In the genomic region with DNA sequence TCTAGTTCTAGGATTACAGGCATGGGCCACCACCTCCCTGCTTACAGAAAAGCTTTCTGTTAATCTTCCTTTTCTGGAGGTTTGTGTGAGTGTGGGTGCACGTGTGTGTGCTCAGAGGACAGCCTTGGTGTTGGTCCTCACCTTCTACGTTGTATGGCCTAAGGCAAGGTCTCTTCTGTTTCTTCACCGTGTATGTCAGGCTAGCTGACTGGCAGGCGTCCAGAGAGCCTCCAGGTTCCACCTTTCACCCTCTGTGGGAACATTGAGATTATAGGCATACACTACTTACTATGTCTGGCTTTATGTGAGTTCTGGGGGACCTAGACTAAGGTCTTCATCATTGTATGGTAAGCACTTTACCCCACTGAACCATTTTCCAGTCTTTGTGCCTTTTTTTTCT, we compare ENCODE assay signal across 19 mouse cellular contexts. TPM values are rescaled to one million over a fixed set of nuclear protein-coding genes. Genes with fewer than 3 reads are reported as not detected.
DNase-seq lines count a peak whose midpoint lies in the region; ATAC-seq and TF ChIP-seq lines count a peak whose summit lies in the region.
"Had no signal": no experiment of that assay in that cellular context is flagged by ENCODE, and none has a peak within 500 bp of the region (broad histone marks: within the 10 kb centered on the region; RNA-seq: fewer than 3 reads in every experiment).

No protein-coding gene starts in this region.

- TF ChIP-seq POLR2A in spleen, adult 2 months (IDR thresholded peaks at IDR 0.05; ENCODE audit: low read depth, low read length) = no peak

- no peak overlapping the region for H3K9ac ChIP-seq in intestine, embryonic 16.5 days (ENCODE audit: low read depth, low read length)
- H3K9ac ChIP-seq: embryonic facial prominence, embryonic 13.5 days; forebrain, embryonic 13.5 days; forebrain, postnatal 0 days; heart, embryonic 15.5 days; hindbrain, embryonic 13.5 days had no signal

- H3K4me2 ChIP-seq in intestine, embryonic 16.5 days (ENCODE audit: low read depth, low read length) = no peak overlapping the region
- H3K4me2 ChIP-seq: embryonic facial prominence, embryonic 13.5 days; forebrain, embryonic 13.5 days; heart, embryonic 11.5 days; heart, embryonic 15.5 days; hindbrain, embryonic 13.5 days had no signal

- WGBS in spleen, adult 2 months = 77% methylated on average over 4 of the region's 4 CpGs
- WGBS in intestine, embryonic 16.5 days = 74% methylated on average over 4 of the region's 4 CpGs

- H3K4me1 ChIP-seq in spleen, adult 2 months (ENCODE audit: control insufficient read depth, insufficient read depth, insufficient read length) = peaks cover 13% of the 10 kb centered on the region; the same call in 1 of the 2 replicates
- peaks cover 14% of the 10 kb centered on the region for H3K4me1 ChIP-seq in intestine, embryonic 16.5 days (ENCODE audit: control insufficient read depth, insufficient read depth, low read length)

- no peaks in the 10 kb centered on the region for H3K27me3 ChIP-seq in spleen, adult 2 months (ENCODE audit: control insufficient read depth, insufficient read depth, low read length)
- H3K27me3 ChIP-seq in intestine, embryonic 16.5 days (replicated peaks; ENCODE audit: control insufficient read depth, insufficient read depth, low read length) = no peaks in the 10 kb centered on the region
- H3K27me3 ChIP-seq: forebrain, embryonic 13.5 days had no signal

- no peaks in the 10 kb centered on the region for H3K36me3 ChIP-seq in spleen, adult 2 months (ENCODE audit: control insufficient read depth, insufficient read depth, low read length)
- H3K36me3 ChIP-seq in intestine, embryonic 16.5 days (ENCODE audit: control insufficient read depth, insufficient read depth, low read length) = no peaks in the 10 kb centered on the region
- H3K36me3 ChIP-seq: heart, embryonic 15.5 days had no signal

- no peaks in the 10 kb centered on the region for H3K9me3 ChIP-seq in intestine, embryonic 16.5 days (ENCODE audit: control insufficient read depth, low read length)
- H3K9me3 ChIP-seq: heart, embryonic 15.5 days; hindbrain, embryonic 13.5 days had no signal

- DNase-seq in adrenal gland, adult 2 months = peak; percentile 30
- DNase-seq in adrenal gland, postnatal 4 days (ENCODE audit: low spot score in 2 of 2) = no peak
- peak; percentile 34 for DNase-seq in cerebellum, postnatal 10 days
- DNase-seq in cerebellum, adult 11 months = no peak
- DNase-seq in spleen, adult 2 months (ENCODE audit: low read depth in 1 of 2, low spot score in 2 of 2) = no peak
- DNase-seq in spleen, postnatal 36 days (ENCODE audit: low spot score in 2 of 2) = no peak
- DNase-seq: cerebellum, adult 9-11 months; forebrain, postnatal 0 days; gastrocnemius, postnatal 14 days; heart, adult 2 months; heart, postnatal 14 days; kidney, adult 18-20 months had no signal

- H3K27ac ChIP-seq in spleen, adult 2 months (ENCODE audit: insufficient read depth, low read length) = 0 out of 2 replicates have a peak overlapping the region, but pooled peaks have one; percentile 1
- H3K27ac ChIP-seq in intestine, embryonic 16.5 days (ENCODE audit: low read length) = no peak overlapping the region
- H3K27ac ChIP-seq: embryonic facial prominence, embryonic 13.5 days; forebrain, embryonic 13.5 days; heart, adult 2 months; heart, embryonic 15.5 days; hindbrain, embryonic 13.5 days; hindbrain, postnatal 0 days had no signal

- no peak for TF ChIP-seq CTCF in spleen, adult 2 months (IDR thresholded peaks at IDR 0.05; ENCODE audit: extremely low read depth, insufficient read depth, insufficient read length, insufficient replicate concordance)

- no peak overlapping the region for H3K4me3 ChIP-seq in spleen, adult 2 months (ENCODE audit: extremely low read depth, insufficient read depth, insufficient read length)
- no peak overlapping the region for H3K4me3 ChIP-seq in intestine, embryonic 16.5 days (ENCODE audit: low read length)
- H3K4me3 ChIP-seq: embryonic facial prominence, embryonic 13.5 days; forebrain, embryonic 13.5 days; heart, adult 2 months; heart, embryonic 15.5 days; hindbrain, embryonic 13.5 days had no signal

- ATAC-seq in intestine, embryonic 16.5 days = no peak
- ATAC-seq: forebrain, embryonic 13.5 days; forebrain, postnatal 0 days; hindbrain, postnatal 0 days had no signal

RNA-seq across cellular contexts. Expression of a gene that starts 9.3 kb away (rescaled TPM):
- total RNA-seq in adrenal gland, adult 2 months (2021) = 10 to 100 TPM; 27.5 to 66.2 TPM
- 39.5 and 42.4 TPM in 2 replicates for polyA plus RNA-seq in adrenal gland, adult 2 months (2012; rRNA removed)
- 10 to 100 TPM; 41.7 to 43.8 TPM for total RNA-seq in adrenal gland, postnatal 4 days (2021)
- polyA plus RNA-seq in spleen, adult 2 months (2012; rRNA removed) = 10.9 and 15.5 TPM in 2 replicates
- 46.4 and 51.7 TPM in 2 replicates for polyA plus RNA-seq in intestine, embryonic 16.5 days (2015; fragmentation: Nextera tagmentation; extraction: Ambion mirVana)

RNA-seq across cellular contexts. Expression of a gene that starts 53.3 kb away (rescaled TPM):
- 10 to 100 TPM; 33.6 to 43.0 TPM for total RNA-seq in adrenal gland, adult 2 months (2021)
- 6.6 and 10.2 TPM in 2 replicates for polyA plus RNA-seq in adrenal gland, adult 2 months (2012; rRNA removed)
- 10 to 100 TPM; 38.9 to 41.3 TPM for total RNA-seq in adrenal gland, postnatal 4 days (2021)
- 7.1 and 9.8 TPM in 2 replicates for polyA plus RNA-seq in spleen, adult 2 months (2012; rRNA removed)
- 37.2 and 38.7 TPM in 2 replicates for polyA plus RNA-seq in intestine, embryonic 16.5 days (2015; fragmentation: Nextera tagmentation; extraction: Ambion mirVana)

RNA-seq across cellular contexts. Expression of a gene that starts 53.4 kb away (rescaled TPM):
- total RNA-seq in adrenal gland, adult 2 months (2021) = 100 to 1,000 TPM in 1 of 2 experiments, 10 to 100 TPM in 1; 92.5 to 106 TPM
- 74.2 and 115 TPM in 2 replicates for polyA plus RNA-seq in adrenal gland, adult 2 months (2012; rRNA removed)
- 100 to 1,000 TPM; 149 to 165 TPM for total RNA-seq in adrenal gland, postnatal 4 days (2021)
- polyA plus RNA-seq in spleen, adult 2 months (2012; rRNA removed) = 18.0 and 22.4 TPM in 2 replicates
- polyA plus RNA-seq in intestine, embryonic 16.5 days (2015; fragmentation: Nextera tagmentation; extraction: Ambion mirVana) = 74.1 and 89.4 TPM in 2 replicates

Comparison
In these comparisons a context has a peak if more than half of its experiments do, and no peak if none do; other contexts are left out.
1. DNase-seq: peak in adrenal gland, adult 2 months (single experiment) and cerebellum, postnatal 10 days (2 of 2); none in adrenal gland, postnatal 4 days (0 of 2), cerebellum, adult 11 months (single experiment), spleen, adult 2 months (0 of 2) and spleen, postnatal 36 days (0 of 2).